Mouse (Mus musculus) bone marrow, adult 2 months (tissue): ENCODE measurements around the gene Scn4a.

ENCODE experiments used
- CTCF ChIP-seq: fragments of 200-500 bp; IDR thresholded peaks from 2 replicates; pipeline ENCODE4 v1.5.1; 2011; ENCODE audit warnings: low read length, control low read depth; ENCODE audit not compliant: control insufficient read depth, insufficient read depth
- POLR2A ChIP-seq: fragments of 200-500 bp; IDR thresholded peaks from 2 replicates; pipeline ENCODE4 v1.6.1; 2011; ENCODE audit warnings: low read depth, mild to moderate bottlenecking, control low read depth, low read length, borderline replicate concordance; ENCODE audit not compliant: control insufficient read depth

- TF ChIP-seq POLR2A: no peak
- no peak for TF ChIP-seq CTCF
These were observed 26.6 kb downstream of the Scn4a start for GRCm38 (mm10) chr11:106326475-106326874.
